Mouse (Mus musculus) kidney, postnatal 25 days (tissue): Measurements from ENCODE around the gene Lmo2.
A peak's percentile ranks its signal among the peaks of the same experiment; 100 is the strongest.

Experiments used
- DNase-seq, 2 experiments: peaks; one replicate each; pipeline ENCODE4 v3.0.0; 2021; ENCODE audit warnings: mixed read lengths in 2 of 2

The Lmo2 gene

DNA sequence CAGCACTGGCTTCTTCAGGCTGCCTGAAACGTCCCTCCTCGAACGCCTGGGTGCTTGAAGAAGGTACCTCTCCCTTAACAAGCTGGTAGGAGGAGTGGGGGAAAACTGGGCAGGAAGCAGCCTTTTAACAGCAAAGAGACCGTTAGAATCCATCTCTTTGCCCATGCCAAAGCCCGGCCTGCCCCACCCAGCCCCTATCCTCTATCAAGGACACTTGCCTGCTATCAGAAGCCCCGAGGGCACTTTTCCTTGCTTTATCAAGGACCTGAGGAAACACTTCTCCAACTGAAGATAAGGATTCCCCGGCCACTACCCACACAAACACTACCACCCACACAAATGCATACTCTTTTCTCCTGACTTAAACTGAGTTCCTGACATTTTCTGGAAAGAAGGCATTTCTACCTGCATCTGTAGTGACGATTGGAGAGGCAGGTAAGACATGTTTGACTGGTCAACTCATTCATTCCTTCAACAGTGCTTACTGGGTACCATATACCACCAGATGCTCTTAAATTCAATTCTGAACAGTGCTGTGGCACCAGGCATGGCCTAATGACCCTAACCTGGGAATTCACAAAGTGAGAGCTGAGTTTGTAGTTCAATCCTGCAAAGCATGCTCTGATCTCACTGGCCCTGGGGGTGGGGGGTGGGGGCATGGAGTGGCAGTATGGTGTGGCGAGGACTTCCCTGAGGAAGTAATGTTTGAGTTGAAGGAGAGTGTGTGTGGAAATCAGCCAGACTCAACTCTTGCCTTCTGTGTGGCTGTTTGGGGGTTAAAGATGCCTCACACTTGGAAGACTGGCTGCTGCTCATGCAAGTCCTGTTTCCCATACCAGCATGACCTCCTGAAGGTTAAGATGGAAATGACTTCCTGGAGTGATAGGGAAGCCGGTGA is at the start of gene Lmo2:
Lmo2 (plus strand) TSS at position 338 of the 898 bp plus-strand sequence.
- no peak for DNase-seq

DNA sequence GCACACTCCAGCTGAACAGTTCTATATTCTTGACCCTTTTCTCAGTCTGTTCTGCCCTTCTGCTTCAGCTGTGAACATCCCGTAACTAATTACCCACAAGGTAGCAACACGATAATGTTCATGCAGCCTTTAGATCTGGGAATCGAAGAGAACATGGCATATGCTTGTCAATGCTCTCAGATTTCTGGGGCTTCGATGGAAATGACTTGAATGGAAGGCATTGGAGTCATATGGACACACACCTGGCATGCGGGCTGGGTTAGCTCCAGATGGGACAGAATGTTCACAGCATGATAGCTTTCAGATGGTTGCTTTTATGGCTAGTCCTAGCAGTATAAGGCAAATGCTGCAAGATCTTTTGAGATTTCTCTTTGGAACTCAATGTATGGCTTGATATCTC is 47.2 kb upstream of the Lmo2 start:
- no peak for DNase-seq

DNA sequence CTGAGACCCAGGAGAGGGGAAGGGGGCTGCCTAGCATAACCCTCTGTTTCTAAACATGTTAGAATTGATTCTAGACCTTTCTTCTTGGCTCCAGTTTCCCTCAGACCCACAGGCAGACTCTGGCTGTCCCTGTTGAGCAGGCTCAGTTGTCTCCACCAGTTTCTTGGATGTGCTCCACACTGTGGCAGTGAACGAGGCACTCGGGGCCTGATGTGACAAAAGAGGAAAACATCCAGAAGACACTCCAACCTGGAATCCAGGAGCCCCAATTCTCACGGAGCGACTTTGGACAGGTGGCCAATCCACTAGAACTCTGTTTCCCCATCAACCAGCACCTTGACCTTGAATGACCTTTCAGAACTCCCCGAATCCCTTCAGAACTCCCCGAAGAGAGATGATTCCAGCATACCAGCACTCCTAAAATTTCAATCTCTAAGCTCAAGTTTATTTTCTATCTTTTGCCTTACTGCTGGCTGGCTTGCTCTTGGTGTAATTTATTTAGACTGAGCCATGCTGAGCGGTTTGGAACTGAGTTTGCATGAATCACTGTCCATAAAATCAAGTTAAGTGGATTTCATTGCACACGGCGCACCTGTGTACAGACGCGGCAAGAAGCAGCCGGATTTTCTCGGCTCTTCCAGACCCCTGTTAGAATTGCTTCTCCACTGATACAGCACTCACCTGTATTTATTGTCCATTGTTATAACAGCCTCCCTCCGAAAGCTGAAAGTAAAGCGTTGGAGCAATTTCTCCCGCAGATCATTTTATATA is 45.1 kb upstream of the Lmo2 start:
- no peak for DNase-seq

DNA sequence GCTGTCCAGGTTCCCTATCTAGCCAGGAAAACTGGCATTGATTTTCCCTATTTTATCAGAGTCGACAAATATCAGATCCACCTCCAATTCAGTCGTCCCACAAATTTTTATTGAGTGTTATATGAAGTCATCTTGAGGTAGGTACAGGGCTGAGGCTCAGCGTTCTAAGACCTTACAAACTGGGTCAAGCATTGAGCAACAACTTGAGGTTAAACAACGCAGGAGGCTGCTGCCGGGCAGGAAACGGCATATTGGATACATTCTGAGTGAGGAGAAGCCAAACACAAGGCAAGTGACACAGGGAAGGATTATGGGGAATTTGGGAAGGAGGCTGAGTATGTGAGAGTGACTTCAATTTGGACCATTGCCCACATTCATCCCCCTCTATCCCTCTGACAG is 44.5 kb upstream of the Lmo2 start:
- no peak for DNase-seq

DNA sequence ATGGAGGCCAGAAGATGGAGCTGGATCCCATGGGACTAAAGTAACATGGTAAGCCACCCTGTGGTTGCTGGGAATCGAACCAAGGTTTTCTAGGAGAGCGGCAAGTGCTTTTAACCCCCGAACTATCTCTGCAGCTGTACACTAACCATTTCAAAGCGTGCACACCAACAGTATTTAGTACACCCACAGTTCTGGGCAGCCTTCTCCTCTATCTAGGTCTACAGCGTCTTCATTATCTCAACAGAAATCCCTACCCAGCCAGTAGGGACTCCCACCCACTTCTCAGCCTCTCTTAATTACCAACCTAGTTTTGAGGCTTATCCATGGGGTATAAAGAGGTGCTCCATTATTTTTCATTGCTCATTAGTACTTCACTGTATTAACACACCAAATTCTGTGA is 41.7 kb upstream of the Lmo2 start:
- no peak for DNase-seq

DNA sequence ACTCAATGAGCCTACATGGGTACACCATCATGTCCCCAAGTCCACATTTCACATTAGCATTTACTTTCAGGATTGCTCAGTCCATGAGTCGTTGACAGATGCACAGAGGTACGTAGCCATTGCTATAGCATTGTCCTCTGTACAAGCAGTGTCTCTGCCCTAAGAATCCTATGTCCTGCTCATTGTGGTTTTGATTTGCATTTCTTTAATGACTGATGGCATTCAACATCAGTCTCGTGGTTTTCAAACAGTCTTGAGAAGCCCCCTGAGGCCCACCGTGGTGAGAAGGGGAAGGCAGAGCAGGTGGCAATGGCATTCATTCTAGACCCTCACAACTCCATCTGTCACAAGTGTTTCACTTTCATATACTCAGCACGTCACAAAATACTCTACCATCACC is 40.4 kb upstream of the Lmo2 start:
- no peak for DNase-seq

DNA sequence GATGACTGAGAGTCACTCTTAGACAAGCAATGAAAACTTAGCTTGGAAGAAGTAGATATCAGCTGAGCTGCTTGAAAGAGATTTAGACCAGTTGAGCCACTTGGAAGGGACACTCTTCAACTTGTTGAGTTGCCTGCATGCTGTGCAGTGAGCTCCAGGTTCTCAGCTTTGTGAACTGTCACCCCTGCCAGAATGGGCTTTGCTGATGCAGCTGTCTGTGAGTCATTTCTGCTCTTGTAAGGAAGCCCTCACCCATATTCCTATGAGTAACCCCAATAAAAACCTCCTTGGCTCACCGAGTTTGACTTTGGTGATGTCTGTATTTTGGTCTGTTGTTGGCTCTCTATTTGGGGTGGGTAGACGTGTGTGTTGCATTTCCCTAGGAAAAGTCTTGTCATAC is 39.4 kb upstream of the Lmo2 start:
- no peak for DNase-seq

DNA sequence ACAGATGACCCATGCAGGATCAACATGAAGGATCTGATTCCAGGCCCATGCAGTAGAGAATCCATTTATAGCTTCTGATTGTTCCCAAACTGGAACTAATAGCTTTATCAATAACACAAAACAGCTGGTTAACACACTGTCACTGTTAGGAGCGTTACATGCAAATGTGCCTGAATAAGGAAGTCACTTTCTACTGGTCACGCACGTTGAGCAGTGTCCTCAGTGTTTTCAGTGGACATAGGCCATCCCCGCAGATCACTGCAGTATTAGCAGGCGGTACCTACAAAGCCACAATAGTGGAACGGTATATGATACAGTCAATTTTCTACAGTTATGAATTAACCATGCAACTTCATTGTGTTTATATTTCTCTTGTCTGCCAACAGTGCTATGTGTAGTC is 38.3 kb upstream of the Lmo2 start:
- no peak for DNase-seq

DNA sequence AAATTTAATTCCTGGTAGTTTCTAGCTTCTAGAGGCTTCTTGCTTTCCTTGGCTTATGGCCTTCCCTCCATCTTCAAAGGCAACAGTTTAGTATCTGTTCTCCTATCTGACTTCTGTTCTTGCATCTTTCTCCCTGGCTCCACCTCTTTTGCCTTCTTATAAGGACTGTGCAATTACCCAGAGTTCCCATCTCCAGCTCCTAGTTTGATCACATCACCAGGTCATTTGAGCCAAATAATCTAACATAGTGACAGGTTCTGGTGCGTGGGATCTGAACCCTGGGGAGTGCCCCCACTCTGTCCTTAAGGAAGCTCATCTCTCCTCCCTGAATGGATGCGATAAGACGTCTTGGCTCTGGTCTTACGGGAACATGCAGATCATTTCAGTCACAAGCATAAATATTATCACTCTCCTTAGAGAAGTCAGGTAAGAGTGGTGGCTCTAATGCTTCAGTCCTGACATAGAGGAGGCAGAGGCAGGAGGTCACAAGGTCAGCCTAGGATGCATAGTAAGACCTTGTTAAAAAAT is 31.1 kb upstream of the Lmo2 start:
- no peak for DNase-seq

DNA sequence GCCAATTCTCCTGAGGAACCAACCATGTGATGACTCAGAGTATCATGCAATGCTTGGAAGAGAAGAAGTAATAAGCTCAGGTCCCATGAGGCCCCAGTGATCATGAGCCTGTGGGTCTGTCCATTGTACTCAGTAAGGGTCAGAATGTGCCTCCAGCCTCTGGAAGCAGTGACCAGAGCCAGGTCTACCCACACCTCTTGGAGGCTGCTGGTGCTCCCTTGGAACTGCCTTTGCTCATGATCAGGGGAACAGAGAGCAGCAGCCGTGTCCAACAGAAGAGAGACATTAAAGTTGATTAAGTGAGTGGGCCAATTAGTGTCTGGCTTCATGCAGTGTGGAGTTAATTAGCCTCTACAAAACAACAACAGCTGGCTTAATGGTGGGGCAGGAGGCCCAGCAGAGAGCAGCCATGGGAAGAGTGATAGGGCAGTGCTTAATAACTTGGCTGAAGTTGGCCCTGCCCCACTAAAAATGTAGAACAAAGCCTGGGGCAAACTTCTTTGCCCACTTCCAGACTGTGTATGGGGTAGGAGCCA is 30.1 kb upstream of the Lmo2 start:
- DNase-seq: no peak

DNA sequence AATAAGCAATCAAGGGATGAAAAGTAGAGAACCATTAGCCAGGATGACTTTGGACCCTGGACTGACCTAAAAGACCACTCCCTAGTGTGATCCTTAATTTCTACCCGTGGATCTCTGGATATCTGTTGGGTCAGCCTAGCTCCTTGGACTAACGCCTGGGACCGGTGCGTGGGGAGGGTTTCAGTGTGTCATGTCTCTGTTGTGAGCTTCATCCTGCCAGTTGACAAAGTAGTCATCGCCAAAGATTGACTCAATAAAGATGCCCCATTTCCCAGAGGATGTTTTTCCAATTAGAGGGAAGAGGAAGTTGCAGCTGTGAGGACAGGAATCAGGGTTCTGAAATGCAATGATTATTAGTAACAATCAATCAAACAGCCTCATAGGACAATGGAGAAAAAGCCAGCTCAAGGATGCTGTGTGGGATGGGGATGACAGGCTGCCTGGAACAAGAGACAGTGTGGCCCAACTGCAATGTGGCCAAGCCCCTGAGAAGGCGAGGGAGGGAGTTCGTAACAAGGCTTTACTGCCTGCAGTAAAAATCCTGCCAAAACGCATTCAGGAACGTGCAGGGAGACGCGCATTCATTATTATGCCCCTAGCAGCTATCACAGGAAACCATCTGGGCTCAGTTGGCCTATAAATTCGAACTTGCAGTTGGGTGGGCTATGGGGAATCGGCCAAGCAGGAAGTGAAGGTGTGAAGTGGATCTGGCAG is 27.3 kb upstream of the Lmo2 start:
- DNase-seq: peak; percentile 25 to 42

DNA sequence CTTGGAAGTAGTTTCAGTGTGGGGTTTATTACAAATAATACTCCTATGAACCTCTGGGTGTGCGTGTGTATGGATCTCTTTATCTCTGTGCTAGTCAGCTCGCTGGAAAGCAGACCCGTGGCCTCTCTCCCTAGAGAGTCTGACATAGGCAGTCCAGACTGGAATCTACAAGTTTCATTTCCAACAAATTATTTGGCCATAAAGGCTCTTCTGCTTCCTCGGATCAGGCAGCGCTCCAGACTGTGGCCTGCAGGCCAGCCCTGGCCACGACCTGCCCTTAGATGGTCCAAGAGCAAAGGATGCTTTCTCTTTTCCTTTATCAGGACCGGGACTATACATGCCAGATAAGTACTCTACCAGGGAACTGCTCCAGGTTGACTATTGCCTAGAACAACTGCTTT is 26.3 kb upstream of the Lmo2 start:
- DNase-seq: peak in 1 of 2 experiments; percentile 27

DNA sequence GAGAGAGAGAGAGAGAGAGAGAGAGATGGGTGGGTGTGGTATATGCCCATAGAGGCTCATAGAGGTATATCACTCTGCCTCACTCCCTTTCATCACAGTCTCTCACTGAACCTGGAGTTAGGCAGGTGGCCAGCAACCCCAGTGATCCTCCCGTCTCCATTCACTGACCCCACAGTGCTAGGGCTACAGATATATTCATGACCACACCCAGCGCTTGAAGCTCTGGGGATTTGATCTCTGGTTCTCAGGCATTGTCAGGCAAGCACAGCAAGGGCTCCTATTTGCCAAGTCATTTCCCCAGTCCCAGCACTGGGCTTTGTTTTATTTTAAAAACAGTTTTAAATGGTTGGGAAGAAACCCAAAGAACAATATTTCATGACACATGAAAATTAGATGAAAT is 25.8 kb upstream of the Lmo2 start:
- DNase-seq: no peak

DNA sequence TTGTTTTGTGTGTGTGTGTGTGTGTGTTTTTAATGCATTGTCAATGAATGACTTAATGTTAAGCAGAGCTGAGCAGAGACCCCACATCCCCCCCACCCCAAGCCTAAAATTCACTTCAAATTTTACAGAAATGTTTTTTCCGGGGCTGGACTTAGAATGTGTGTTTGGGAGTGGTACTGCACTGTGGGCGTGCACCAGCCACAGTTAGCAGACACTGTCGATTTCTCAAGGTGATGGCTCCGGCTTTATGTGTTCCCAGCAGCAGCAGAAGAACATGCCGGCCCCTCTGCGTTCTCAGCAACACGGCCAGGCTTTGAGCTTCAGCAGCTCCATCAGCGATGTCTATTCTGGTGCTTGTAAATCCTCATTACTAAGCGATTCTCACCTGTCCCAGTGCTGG is 25.3 kb upstream of the Lmo2 start:
- DNase-seq: no peak

DNA sequence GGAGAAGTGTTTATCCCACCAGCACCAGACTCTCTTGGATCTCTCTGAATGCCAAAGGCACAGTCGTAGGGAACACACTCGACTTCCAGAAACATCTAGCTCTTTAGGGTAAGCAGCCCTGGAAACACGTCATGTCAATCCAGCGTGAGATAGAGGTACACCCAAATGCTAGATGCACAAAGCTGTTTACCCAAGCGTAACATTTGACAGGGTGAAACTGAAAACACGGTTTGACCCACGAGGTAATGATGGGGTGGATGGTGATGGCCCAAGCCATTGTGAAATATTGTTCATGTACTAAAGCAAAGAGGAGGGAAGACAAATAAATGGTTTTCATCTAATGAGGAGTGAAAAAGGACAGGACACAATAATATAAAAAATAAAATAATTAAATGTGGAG is 23.5 kb upstream of the Lmo2 start:
- DNase-seq: no peak

DNA sequence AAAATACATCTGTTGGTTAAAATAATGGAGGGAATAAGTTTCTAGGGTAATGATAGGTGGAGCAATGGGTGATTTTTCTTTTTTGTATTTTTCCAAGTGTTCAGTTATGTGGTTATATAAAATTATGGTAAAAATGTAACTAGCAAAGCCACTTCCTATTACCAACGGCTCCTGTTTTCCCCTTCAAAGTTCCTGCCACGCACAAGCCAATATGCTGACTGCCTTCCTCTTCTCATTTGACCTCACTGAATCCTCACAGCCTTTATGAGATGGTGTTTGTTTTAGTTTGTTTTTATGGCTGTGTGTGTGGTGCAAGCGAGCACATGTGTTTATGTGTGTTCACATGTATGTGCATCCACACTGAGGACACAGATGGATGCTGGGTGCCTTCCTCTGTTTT is 23.1 kb upstream of the Lmo2 start:
- no peak for DNase-seq

DNA sequence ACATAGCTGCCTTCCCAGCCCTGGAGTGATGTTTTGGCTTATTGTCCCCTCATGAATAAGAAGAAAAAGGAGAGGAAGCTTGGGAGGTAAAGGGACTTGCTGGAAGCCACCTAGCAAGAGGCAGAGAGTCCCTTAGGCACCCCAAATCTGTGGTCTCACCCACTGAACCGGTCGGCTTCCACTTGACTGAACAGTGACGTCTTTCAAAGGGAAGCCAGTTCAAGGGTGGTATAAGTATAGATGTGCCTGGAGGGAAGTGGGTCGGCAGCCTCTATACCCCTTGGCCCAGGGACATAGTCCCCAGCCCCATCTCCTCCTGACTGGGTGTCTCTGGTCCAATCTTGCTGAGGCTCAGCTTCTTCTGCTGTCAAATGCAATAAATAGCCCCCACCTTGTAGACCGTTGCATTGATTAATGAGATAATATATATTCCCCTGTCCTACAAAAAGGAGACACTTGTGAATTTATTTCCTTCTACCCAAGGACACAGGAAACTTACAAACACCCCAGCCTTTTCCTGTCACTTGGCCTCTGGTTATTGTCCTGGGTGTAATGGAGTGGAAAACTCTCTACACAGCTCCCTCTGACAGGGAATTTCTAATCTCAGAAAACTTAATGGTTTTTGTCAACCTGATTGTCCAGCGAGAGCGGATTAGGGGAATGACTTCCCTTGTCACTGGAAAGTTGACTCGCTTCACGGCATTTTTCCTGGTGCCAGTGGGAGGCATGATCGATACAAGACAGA is 21.9 kb upstream of the Lmo2 start:
- DNase-seq: no peak

DNA sequence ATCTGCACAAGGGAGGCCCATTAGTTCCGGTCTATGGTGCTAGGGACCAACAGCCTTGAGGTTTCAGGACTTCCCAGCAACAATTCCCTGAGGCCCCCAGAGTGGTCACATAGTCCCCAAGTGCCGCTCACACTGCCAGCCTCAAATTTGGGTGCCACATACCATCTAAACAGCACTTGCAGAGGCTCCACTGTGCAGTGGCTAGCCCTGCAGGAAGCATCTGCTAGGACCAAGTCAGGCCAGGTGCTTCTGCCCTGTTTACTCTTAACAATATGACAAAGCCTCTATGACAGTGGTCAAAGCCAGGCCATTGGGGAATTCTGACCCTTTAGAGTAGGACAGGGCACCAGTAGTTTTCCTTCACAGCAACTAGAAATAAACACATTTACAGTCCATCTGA is 21.1 kb upstream of the Lmo2 start:
- peak in 1 of 2 experiments; percentile 47 for DNase-seq

DNA sequence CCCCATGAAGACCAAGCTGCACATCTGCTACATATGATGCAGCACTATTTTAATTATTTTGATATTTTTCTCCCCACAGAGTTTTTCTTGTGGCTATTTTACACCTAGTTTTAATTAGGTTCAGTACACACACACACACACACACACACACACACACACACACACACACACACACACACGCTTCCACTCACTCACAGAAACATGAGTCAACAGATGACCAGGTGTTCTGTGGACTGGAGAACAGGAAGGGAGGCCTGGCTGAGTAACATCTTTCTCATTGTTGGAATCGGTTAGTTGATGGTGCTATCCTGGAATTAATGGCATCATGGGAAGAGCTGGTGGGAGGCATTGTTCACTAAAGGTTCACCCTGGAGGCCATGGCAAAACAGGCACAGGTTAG is 20.1 kb upstream of the Lmo2 start:
- DNase-seq: no peak

DNA sequence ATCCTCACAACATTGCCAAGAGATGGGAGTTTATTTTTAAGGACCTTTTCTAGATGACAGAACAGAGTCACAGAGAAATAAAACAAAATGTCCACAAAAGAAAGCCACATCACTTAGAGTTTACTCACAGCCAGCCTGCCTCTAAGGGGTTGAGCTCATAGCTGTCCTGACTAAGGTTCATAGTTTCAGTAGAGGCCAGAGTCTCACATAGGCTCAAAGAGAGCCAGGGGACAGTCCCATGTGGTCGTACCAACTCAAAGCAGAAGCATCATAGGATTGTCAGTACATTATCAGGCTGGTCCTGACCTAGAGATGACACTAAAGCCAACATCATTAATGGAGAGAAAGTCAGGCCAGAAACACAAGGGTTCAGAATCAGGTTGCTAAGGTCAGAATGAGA is 19.2 kb upstream of the Lmo2 start:
- no peak for DNase-seq

DNA sequence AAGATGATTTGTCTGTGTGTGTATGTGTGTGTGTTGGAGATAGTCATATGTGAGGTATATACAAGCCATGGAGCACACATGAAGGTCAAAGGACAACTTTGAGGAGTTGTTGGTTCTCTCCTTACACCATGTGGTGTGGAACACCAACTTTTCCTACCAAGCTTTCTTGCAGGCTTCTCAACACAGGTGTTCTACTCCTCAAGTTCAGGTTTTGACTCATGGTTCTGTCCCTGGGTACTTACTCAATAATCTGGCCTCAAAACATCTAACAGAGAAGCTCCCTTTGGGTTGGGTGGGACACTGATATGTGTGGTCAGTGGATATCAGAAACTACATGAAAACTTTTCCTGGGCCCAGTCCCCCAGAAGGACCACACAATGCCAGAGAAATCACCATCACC is 18.8 kb upstream of the Lmo2 start:
- no peak for DNase-seq

DNA sequence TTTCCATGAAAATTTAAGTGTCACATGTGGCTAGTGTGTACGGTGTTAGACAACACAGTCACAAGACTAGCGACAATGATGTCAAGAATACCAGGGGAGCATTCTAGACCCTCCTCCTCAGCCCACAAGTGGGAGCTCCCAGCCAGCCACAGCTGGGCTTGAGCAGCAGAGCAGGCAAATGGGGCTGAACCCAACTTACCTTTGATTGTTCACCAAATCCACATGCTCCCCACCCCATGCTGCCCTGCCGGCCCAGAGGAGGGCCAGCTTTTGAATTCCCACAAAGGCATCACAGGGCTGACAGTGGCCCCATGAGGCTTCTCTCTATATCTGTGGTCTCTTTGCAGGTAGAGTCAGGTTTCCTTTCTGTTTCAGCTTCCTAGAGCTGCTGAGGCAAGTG is 16.7 kb upstream of the Lmo2 start:
- no peak for DNase-seq
